Mouse (Mus musculus): ENCODE measurements at regions not wholly inside any gene's neighbourhood (a gene's known extent, or its start where the extent isn't known, plus 50 kb on each side); places are given as distances from the start of the nearest gene placed in this dataset.
A peak's percentile ranks its signal among the peaks of the same experiment; 100 is the strongest.

GRCm38 (mm10) chr7:68686396-68687139 lies 62.5 kb downstream of the Arrdc4 start:
- TF ChIP-seq POLR2A (IDR thresholded peaks at IDR 0.05; ENCODE audit: low read depth, low read length), result no peak
- no peak for TF ChIP-seq CTCF (IDR thresholded peaks at IDR 0.05; ENCODE audit: borderline replicate concordance, insufficient read depth, low read length)
- Histone ChIP-seq H3K4me3 (ENCODE audit: insufficient read depth, low read length) (no peak overlapping the region), H3K4me1 (ENCODE audit: control insufficient read depth, insufficient read depth, low read length) (no peaks in the 10 kb centered on the region), H3K27ac (ENCODE audit: insufficient read depth, low read length) (no peak overlapping the region)

GRCm38 (mm10) chr7:68682929-68683643 lies 66.0 kb downstream of the Arrdc4 start:
- no peak for TF ChIP-seq POLR2A (IDR thresholded peaks at IDR 0.05; ENCODE audit: low read depth, low read length)
- TF ChIP-seq CTCF (IDR thresholded peaks at IDR 0.05; ENCODE audit: borderline replicate concordance, insufficient read depth, low read length), result no peak
- Histone ChIP-seq H3K4me1 (ENCODE audit: control insufficient read depth, insufficient read depth, low read length) (no peaks in the 10 kb centered on the region), H3K4me3 (ENCODE audit: insufficient read depth, low read length) (no peak overlapping the region), H3K27ac (ENCODE audit: insufficient read depth, low read length) (no peak overlapping the region)

GRCm38 (mm10) chr7:68682318-68682728 lies 66.7 kb downstream of the Arrdc4 start:
- Histone ChIP-seq H3K4me3 (ENCODE audit: insufficient read depth, low read length) (no peak overlapping the region), H3K4me1 (ENCODE audit: control insufficient read depth, insufficient read depth, low read length) (no peaks in the 10 kb centered on the region), H3K27ac (ENCODE audit: insufficient read depth, low read length) (no peak overlapping the region)
- TF ChIP-seq POLR2A (IDR thresholded peaks at IDR 0.05; ENCODE audit: low read depth, low read length) (no peak), CTCF (IDR thresholded peaks at IDR 0.05; ENCODE audit: borderline replicate concordance, insufficient read depth, low read length) (no peak)

GRCm38 (mm10) chr7:68679770-68680169 lies 69.3 kb downstream of the Arrdc4 start:
- TF ChIP-seq POLR2A (IDR thresholded peaks at IDR 0.05; ENCODE audit: low read depth, low read length), result no peak
- no peak for TF ChIP-seq CTCF (IDR thresholded peaks at IDR 0.05; ENCODE audit: borderline replicate concordance, insufficient read depth, low read length)
- no peak overlapping the region for H3K27ac ChIP-seq (ENCODE audit: insufficient read depth, low read length)
- no peak overlapping the region for H3K4me3 ChIP-seq (ENCODE audit: insufficient read depth, low read length)
- no peaks in the 10 kb centered on the region for H3K4me1 ChIP-seq (ENCODE audit: control insufficient read depth, insufficient read depth, low read length)

GRCm38 (mm10) chr7:68667790-68668732 lies 81.0 kb downstream of the Arrdc4 start:
- TF ChIP-seq POLR2A (IDR thresholded peaks at IDR 0.05; ENCODE audit: low read depth, low read length) (no peak), CTCF (IDR thresholded peaks at IDR 0.05; ENCODE audit: borderline replicate concordance, insufficient read depth, low read length) (no peak)
- Histone ChIP-seq H3K4me1 (ENCODE audit: control insufficient read depth, insufficient read depth, low read length) (no peaks in the 10 kb centered on the region), H3K27ac (ENCODE audit: insufficient read depth, low read length) (peak overlapping the region; percentile 65; the same call in 1 of the 2 replicates), H3K4me3 (ENCODE audit: insufficient read depth, low read length) (no peak overlapping the region)

GRCm38 (mm10) chr7:68667215-68667614 lies 81.8 kb downstream of the Arrdc4 start:
- H3K27ac ChIP-seq (ENCODE audit: insufficient read depth, low read length), result peak overlapping the region; percentile 50; the same call in 1 of the 2 replicates
- TF ChIP-seq POLR2A (IDR thresholded peaks at IDR 0.05; ENCODE audit: low read depth, low read length) (no peak), CTCF (IDR thresholded peaks at IDR 0.05; ENCODE audit: borderline replicate concordance, insufficient read depth, low read length) (no peak)
- H3K4me3 ChIP-seq (ENCODE audit: insufficient read depth, low read length), result no peak overlapping the region
- H3K4me1 ChIP-seq (ENCODE audit: control insufficient read depth, insufficient read depth, low read length), result no peaks in the 10 kb centered on the region

GRCm38 (mm10) chr7:68656354-68656753 lies 92.7 kb downstream of the Arrdc4 start:
- TF ChIP-seq POLR2A (IDR thresholded peaks at IDR 0.05; ENCODE audit: low read depth, low read length) (no peak), CTCF (IDR thresholded peaks at IDR 0.05; ENCODE audit: borderline replicate concordance, insufficient read depth, low read length) (no peak)
- no peak overlapping the region for H3K27ac ChIP-seq (ENCODE audit: insufficient read depth, low read length)
- H3K4me1 ChIP-seq (ENCODE audit: control insufficient read depth, insufficient read depth, low read length), result no peaks in the 10 kb centered on the region
- H3K4me3 ChIP-seq (ENCODE audit: insufficient read depth, low read length), result no peak overlapping the region

- Histone ChIP-seq H3K27ac (ENCODE audit: insufficient read depth, low read length) (no peak overlapping the region), H3K4me3 (ENCODE audit: insufficient read depth, low read length) (no peak overlapping the region), H3K4me1 (ENCODE audit: control insufficient read depth, insufficient read depth, low read length) (no peaks in the 10 kb centered on the region)
- no peak for TF ChIP-seq CTCF (IDR thresholded peaks at IDR 0.05; ENCODE audit: borderline replicate concordance, insufficient read depth, low read length)
- no peak for TF ChIP-seq POLR2A (IDR thresholded peaks at IDR 0.05; ENCODE audit: low read depth, low read length)
Measured at GRCm38 (mm10) chr7:68653534-68653933, 95.5 kb downstream of the Arrdc4 start.

GRCm38 (mm10) chr7:68651418-68651817 lies 97.6 kb downstream of the Arrdc4 start:
- H3K4me3 ChIP-seq (ENCODE audit: insufficient read depth, low read length), result no peak overlapping the region
- no peak for TF ChIP-seq POLR2A (IDR thresholded peaks at IDR 0.05; ENCODE audit: low read depth, low read length)
- TF ChIP-seq CTCF (IDR thresholded peaks at IDR 0.05; ENCODE audit: borderline replicate concordance, insufficient read depth, low read length), result no peak
- no peaks in the 10 kb centered on the region for H3K4me1 ChIP-seq (ENCODE audit: control insufficient read depth, insufficient read depth, low read length)
- H3K27ac ChIP-seq (ENCODE audit: insufficient read depth, low read length), result no peak overlapping the region
